Mouse (Mus musculus): ENCODE results near the gene Syt13. TPM values are rescaled to one million over a fixed set of nuclear protein-coding genes. Genes with fewer than 3 reads are reported as not detected.
A peak's percentile ranks its signal among the peaks of the same experiment; 100 is the strongest.

Syt13 gene
- polyA plus RNA-seq (2016; fragmentation: Nextera tagmentation; extraction: Ambion mirVana) = 11.1 and 15.0 TPM in 2 replicates

- peak within 1 kb of the TSS; percentile 63 for H3K4me3 ChIP-seq
- peaks cover 70% of the 10 kb centered on the region for H3K4me1 ChIP-seq
- no peaks in the 10 kb centered on the region for H3K9me3 ChIP-seq (replicated peaks)
- H3K27ac ChIP-seq (replicated peaks) = peak within 1 kb of the TSS; percentile 79
- DNase-seq (ENCODE audit: low spot score) = peak; percentile 63
- WGBS = under 1% methylated on average over 38 of the region's 38 CpGs
- peaks cover 63% of the 10 kb centered on the region for H3K27me3 ChIP-seq (ENCODE audit: low read depth, poor library complexity, severe bottlenecking)
- H3K36me3 ChIP-seq = no peaks in the 10 kb centered on the region
Observed at GRCm38 (mm10) chr2:92914933-92915553, at the start of gene Syt13. Gene Syt13 (plus strand): TSS chr2:92915098.

- Histone ChIP-seq H3K36me3 (no peaks in the 10 kb centered on the region), H3K9me3 (replicated peaks) (peaks cover 13% of the 10 kb centered on the region), H3K4me1 (peaks cover 27% of the 10 kb centered on the region), H3K4me3 (no peak overlapping the region), H3K27ac (replicated peaks) (no peak overlapping the region), H3K27me3 (ENCODE audit: low read depth, poor library complexity, severe bottlenecking) (0 out of 2 replicates have a peak, but pooled peaks cover 3% of the 10 kb centered on the region)
- 22% methylated on average over 2 of the region's 2 CpGs for WGBS
- no peak for DNase-seq (ENCODE audit: low spot score)
Observed at GRCm38 (mm10) chr2:92866616-92867015, 48.3 kb upstream of the Syt13 start.

DNA sequence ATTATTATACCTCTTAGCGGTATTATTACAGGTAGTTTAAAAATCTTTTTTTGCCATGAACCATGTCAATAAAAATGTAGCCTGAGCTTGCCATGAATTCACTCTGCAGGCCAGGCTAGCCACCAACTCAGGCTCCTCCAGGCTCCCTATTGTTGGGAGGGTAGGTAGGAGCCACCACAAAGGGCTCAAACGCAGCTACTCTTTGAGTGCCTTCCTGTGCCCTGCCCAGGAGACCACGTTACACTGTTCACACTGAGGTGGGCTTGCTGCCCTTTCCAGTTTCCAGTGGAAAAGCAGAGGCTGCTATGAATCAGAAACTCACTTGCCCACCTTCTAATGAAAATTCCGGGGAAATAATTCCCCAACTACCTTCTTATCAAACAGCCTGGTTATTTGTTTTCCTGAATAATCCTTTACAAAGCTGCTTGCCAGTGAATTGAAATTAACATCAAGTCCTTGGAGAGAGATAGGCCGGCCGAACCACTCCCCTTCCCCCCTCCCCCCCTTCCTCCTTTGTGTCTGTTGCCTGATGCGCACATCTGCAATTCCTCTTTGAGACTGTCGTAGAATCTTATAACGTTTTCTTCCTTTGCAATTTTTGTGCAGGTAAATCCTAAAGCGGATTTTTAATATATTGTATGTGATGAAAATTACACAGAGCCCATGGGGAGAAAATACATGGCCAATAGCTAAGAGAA lies 44.6 kb upstream of the Syt13 start:
- H3K36me3 ChIP-seq = no peaks in the 10 kb centered on the region
- peak overlapping the region; percentile 63 for H3K27ac ChIP-seq (replicated peaks)
- H3K27me3 ChIP-seq (ENCODE audit: low read depth, poor library complexity, severe bottlenecking) = 0 out of 2 replicates have a peak, but pooled peaks cover 3% of the 10 kb centered on the region
- H3K4me3 ChIP-seq = 0 out of 2 replicates have a peak overlapping the region, but pooled peaks have one; percentile 18
- DNase-seq (ENCODE audit: low spot score) = peak; percentile 48
- H3K4me1 ChIP-seq = peaks cover 28% of the 10 kb centered on the region
- WGBS = 14% methylated on average over 10 of the region's 10 CpGs
- no peaks in the 10 kb centered on the region for H3K9me3 ChIP-seq (replicated peaks)

DNA sequence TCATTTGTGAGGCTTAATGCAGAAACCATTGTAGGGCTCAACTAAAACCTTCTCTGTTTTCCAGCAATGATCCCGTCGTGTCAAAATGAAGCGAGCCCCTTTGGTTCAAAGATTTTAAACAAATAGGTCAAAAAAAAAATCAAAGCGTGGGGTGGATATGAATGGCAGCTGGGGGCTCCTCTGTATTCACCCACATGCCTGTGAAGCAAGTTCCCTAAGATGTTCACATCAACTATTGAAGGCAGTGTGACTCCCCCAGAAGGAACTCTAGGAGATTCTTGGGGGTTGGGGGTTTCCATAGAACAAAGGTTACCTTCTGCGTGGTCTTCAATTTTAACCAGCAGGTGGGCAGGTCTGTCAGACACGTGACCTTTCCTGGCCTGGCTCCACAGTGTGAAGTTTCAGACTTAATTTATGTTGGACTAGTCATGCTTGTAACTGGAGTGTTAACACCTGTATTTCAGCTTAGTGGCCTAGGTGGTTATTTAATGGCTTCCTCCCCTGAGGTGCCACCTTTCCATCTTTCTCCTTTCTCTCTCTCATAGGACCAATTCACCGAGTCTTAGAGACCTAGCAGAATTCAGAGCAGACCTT lies 43.7 kb upstream of the Syt13 start:
- DNase-seq (ENCODE audit: low spot score) = peak; percentile 21
- peak overlapping the region; percentile 63 for H3K27ac ChIP-seq (replicated peaks)
- 0 out of 2 replicates have a peak, but pooled peaks cover 3% of the 10 kb centered on the region for H3K27me3 ChIP-seq (ENCODE audit: low read depth, poor library complexity, severe bottlenecking)
- peaks cover 28% of the 10 kb centered on the region for H3K4me1 ChIP-seq
- WGBS = 18% methylated on average over 7 of the region's 7 CpGs
- H3K9me3 ChIP-seq (replicated peaks) = no peaks in the 10 kb centered on the region
- H3K36me3 ChIP-seq = no peaks in the 10 kb centered on the region
- no peak overlapping the region for H3K4me3 ChIP-seq

GRCm38 (mm10) chr2:92872652-92873051 lies 42.2 kb upstream of the Syt13 start:
- 0 out of 2 replicates have a peak, but pooled peaks cover 3% of the 10 kb centered on the region for H3K27me3 ChIP-seq (ENCODE audit: low read depth, poor library complexity, severe bottlenecking)
- DNase-seq (ENCODE audit: low spot score) = no peak
- H3K4me3 ChIP-seq = no peak overlapping the region
- H3K36me3 ChIP-seq = no peaks in the 10 kb centered on the region
- WGBS = 89% methylated on average over 4 of the region's 4 CpGs
- H3K27ac ChIP-seq (replicated peaks) = 0 out of 2 replicates have a peak overlapping the region, but pooled peaks have one; percentile 23
- H3K4me1 ChIP-seq = peaks cover 38% of the 10 kb centered on the region
- H3K9me3 ChIP-seq (replicated peaks) = no peaks in the 10 kb centered on the region

- H3K36me3 ChIP-seq = no peaks in the 10 kb centered on the region
- H3K27ac ChIP-seq (replicated peaks) = no peak overlapping the region
- H3K4me1 ChIP-seq = peaks cover 43% of the 10 kb centered on the region
- 83% methylated on average over 1 of the region's 1 CpGs for WGBS
- H3K4me3 ChIP-seq = no peak overlapping the region
- H3K27me3 ChIP-seq (ENCODE audit: low read depth, poor library complexity, severe bottlenecking) = 0 out of 2 replicates have a peak, but pooled peaks cover 10% of the 10 kb centered on the region
- no peaks in the 10 kb centered on the region for H3K9me3 ChIP-seq (replicated peaks)
- no peak for DNase-seq (ENCODE audit: low spot score)
Observed at GRCm38 (mm10) chr2:92874592-92874991, 40.3 kb upstream of the Syt13 start.

GRCm38 (mm10) chr2:92877488-92877887 lies 37.4 kb upstream of the Syt13 start:
- Histone ChIP-seq H3K9me3 (replicated peaks) (no peaks in the 10 kb centered on the region), H3K27ac (replicated peaks) (peak overlapping the region; percentile 38; the same call in 1 of the 2 replicates)
- WGBS = 51% methylated on average over 3 of the region's 3 CpGs

DNA sequence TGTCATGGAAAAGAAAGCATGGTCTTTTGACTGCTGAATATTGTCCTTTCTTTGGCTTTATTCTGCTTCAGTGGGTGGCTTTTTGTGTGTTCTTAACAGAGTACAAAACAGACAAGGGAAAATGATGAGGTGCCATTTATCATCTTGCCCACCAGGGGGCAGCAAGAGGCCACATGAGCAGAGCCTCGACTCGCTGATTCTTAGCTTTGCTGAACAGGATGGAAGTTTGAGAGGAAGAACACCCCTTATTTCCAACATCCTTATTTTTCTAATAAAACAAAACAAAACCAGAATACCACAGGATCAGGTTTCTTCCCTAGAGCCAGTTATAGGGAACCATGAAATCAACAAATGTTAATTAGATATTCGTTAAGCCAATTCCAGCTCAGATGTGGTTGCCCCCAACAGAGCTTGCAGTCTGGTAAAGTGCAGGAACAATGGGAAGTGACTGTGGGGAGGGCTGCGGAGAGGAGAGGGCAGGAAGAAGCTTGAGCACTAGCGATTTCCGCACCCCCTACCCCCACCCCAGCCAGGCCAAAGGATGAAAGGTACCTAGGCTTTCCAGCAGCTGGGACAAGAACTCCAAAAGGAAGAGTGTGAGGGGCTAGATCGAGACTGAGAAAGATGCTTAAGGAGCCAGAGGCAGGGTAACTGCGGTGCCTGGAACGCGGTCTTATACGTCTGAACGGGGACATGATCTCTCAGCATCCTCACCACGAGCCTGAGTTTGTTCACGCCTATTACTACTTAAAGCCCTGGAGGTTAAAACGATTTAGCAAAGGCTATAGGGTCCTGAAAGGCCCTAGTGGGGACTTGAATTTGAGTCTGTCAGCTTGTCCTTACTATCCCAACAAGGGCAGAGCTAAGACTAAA lies 31.6 kb upstream of the Syt13 start:
- Histone ChIP-seq H3K9me3 (replicated peaks) (no peaks in the 10 kb centered on the region), H3K27ac (replicated peaks) (peak overlapping the region; percentile 63), H3K4me3 (peak overlapping the region; percentile 32), H3K4me1 (peaks cover 12% of the 10 kb centered on the region), H3K36me3 (no peaks in the 10 kb centered on the region), H3K27me3 (ENCODE audit: low read depth, poor library complexity, severe bottlenecking) (0 out of 2 replicates have a peak, but pooled peaks cover 7% of the 10 kb centered on the region)
- WGBS = 2% methylated on average over 15 of the region's 15 CpGs
- peak; percentile 68 for DNase-seq (ENCODE audit: low spot score)

More at GRCm38 (mm10) chr2:92877488-92877887, 37.4 kb upstream of the Syt13 start:
- peak; percentile 20 for DNase-seq (ENCODE audit: low spot score)
- Histone ChIP-seq H3K36me3 (no peaks in the 10 kb centered on the region), H3K4me1 (peaks cover 22% of the 10 kb centered on the region), H3K27me3 (ENCODE audit: low read depth, poor library complexity, severe bottlenecking) (0 out of 2 replicates have a peak, but pooled peaks cover 7% of the 10 kb centered on the region), H3K4me3 (no peak overlapping the region)

- Histone ChIP-seq H3K36me3 (no peaks in the 10 kb centered on the region), H3K4me3 (0 out of 2 replicates have a peak overlapping the region, but pooled peaks have one; percentile 32), H3K27me3 (ENCODE audit: low read depth, poor library complexity, severe bottlenecking) (0 out of 2 replicates have a peak, but pooled peaks cover 4% of the 10 kb centered on the region), H3K9me3 (replicated peaks) (no peaks in the 10 kb centered on the region), H3K27ac (replicated peaks) (peak overlapping the region; percentile 63), H3K4me1 (peaks cover 11% of the 10 kb centered on the region)
- DNase-seq (ENCODE audit: low spot score) = peak; percentile 55
- 4% methylated on average over 2 of the region's 2 CpGs for WGBS
Observed at GRCm38 (mm10) chr2:92883912-92884243, 31.0 kb upstream of the Syt13 start.

GRCm38 (mm10) chr2:92884976-92885375 lies 29.9 kb upstream of the Syt13 start:
- no peaks in the 10 kb centered on the region for H3K27me3 ChIP-seq (ENCODE audit: low read depth, poor library complexity, severe bottlenecking)
- H3K36me3 ChIP-seq = no peaks in the 10 kb centered on the region
- 91% methylated on average over 6 of the region's 6 CpGs for WGBS
- no peak overlapping the region for H3K27ac ChIP-seq (replicated peaks)
- no peak overlapping the region for H3K4me3 ChIP-seq
- DNase-seq (ENCODE audit: low spot score) = no peak
- H3K4me1 ChIP-seq = peaks cover 11% of the 10 kb centered on the region
- no peaks in the 10 kb centered on the region for H3K9me3 ChIP-seq (replicated peaks)

GRCm38 (mm10) chr2:92886862-92887261 lies 28.0 kb upstream of the Syt13 start:
- no peaks in the 10 kb centered on the region for H3K9me3 ChIP-seq (replicated peaks)
- H3K4me1 ChIP-seq = peaks cover 14% of the 10 kb centered on the region
- no peaks in the 10 kb centered on the region for H3K36me3 ChIP-seq
- no peak overlapping the region for H3K4me3 ChIP-seq
- H3K27me3 ChIP-seq (ENCODE audit: low read depth, poor library complexity, severe bottlenecking) = no peaks in the 10 kb centered on the region
- WGBS = 77% methylated on average over 3 of the region's 3 CpGs
- DNase-seq (ENCODE audit: low spot score) = no peak
- H3K27ac ChIP-seq (replicated peaks) = no peak overlapping the region

DNA sequence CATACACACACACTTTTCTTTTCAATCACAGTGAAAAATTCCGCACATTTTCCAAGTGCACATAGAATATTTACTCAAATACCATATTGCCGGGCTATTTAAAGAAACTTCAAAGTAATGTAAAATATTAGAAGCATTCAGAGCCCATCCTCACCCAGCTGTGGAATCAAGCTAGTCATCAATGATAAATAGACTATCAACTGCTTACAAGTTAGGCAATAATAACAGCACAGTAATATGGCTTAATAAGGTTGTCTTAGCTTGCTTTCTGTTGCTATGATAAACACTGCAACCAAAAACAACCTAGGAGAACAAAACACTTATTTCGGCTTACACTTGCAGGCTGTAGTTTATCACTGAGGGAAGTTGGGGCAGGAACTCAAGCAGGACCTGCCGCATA lies 22.4 kb upstream of the Syt13 start:
- 92% methylated on average over 4 of the region's 4 CpGs for WGBS
- H3K27ac ChIP-seq (replicated peaks) = no peak overlapping the region
- DNase-seq (ENCODE audit: low spot score) = no peak
- no peaks in the 10 kb centered on the region for H3K36me3 ChIP-seq
- H3K27me3 ChIP-seq (ENCODE audit: low read depth, poor library complexity, severe bottlenecking) = no peaks in the 10 kb centered on the region
- H3K4me3 ChIP-seq = no peak overlapping the region
- no peaks in the 10 kb centered on the region for H3K9me3 ChIP-seq (replicated peaks)
- H3K4me1 ChIP-seq = 0 out of 2 replicates have a peak, but pooled peaks cover 3% of the 10 kb centered on the region
